Mouse (Mus musculus) B cell, adult 67 days (primary cell): Measurements from ENCODE around the gene Rbm31y. TPM values are rescaled to one million over a fixed set of nuclear protein-coding genes. Genes with fewer than 3 reads are reported as not detected.

ENCODE experiments used
- total RNA-seq, 2 experiments: library from RNA; stranded (reverse); gene quantifications; 4 replicates each; pipeline ENCODE4 v1.2.4; 2023

Rbm31y gene
- not detected for total RNA-seq

GRCm38 (mm10) chrY:17400461-17400860, at the start of gene Rbm31y:
Gene Rbm31y, plus strand, starts transcription at chrY:17400761.

